Mouse (Mus musculus) midbrain, embryonic 13.5 days (tissue): ENCODE measurements around the gene Fryl. TPM values are rescaled to one million over a fixed set of nuclear protein-coding genes. Genes with fewer than 3 reads are reported as not detected.

Source experiments
- ATAC-seq: fragments of 200-750 bp; cut with Nextera tagmentation; 2 replicates; pipeline ENCODE4 v1.8.0; 2017; ENCODE audit warnings: mild to moderate bottlenecking, moderate TSS enrichment, moderate library complexity
- H3K27ac ChIP-seq: fragments of 300-500 bp; sonication (generic); 2 replicates; pipeline ENCODE4 v1.5.1; 2015; ENCODE audit warnings: inconsistent platforms, mild to moderate bottlenecking, moderate library complexity
- H3K27me3 ChIP-seq: fragments of 300-500 bp; sonication (generic); 2 replicates; pipeline ENCODE4 v1.6.1; 2015; ENCODE audit warnings: mild to moderate bottlenecking, inconsistent platforms
- H3K36me3 ChIP-seq: fragments of 300-500 bp; sonication (generic); 2 replicates; pipeline ENCODE4 v1.6.1; 2015; ENCODE audit warnings: mild to moderate bottlenecking, inconsistent platforms
- H3K4me1 ChIP-seq: fragments of 300-500 bp; sonication (generic); replicated peaks from 2 replicates; pipeline ENCODE4 v1.6.1; 2015; ENCODE audit warnings: inconsistent platforms
- H3K4me2 ChIP-seq: fragments of 300-500 bp; sonication (generic); replicated peaks from 2 replicates; pipeline ENCODE4 v1.6.1; 2015; ENCODE audit warnings: moderate library complexity, mild to moderate bottlenecking, inconsistent platforms
- H3K4me3 ChIP-seq: fragments of 300-500 bp; sonication (generic); replicated peaks from 2 replicates; pipeline ENCODE4 v1.5.1; 2015; ENCODE audit warnings: mild to moderate bottlenecking, inconsistent platforms
- H3K9ac ChIP-seq: fragments of 300-500 bp; sonication (generic); replicated peaks from 2 replicates; pipeline ENCODE4 v1.6.1; 2015; ENCODE audit warnings: mild to moderate bottlenecking, inconsistent platforms
- H3K9me3 ChIP-seq: fragments of 300-500 bp; sonication (generic); 2 replicates; pipeline ENCODE4 v1.6.1; 2016; ENCODE audit warnings: mild to moderate bottlenecking, inconsistent platforms
- WGBS: fragments of 180-500 bp; shearing (Covaris S2); methylation state at CpG from one replicate; pipeline ENCODE4 v1.1.7; 2015; 5-methylcytosine and 5-hydroxymethylcytosine counted together
- polyA plus RNA-seq: library from polyadenylated mRNA; unstranded; fragments of >200 nt; fragmentation: Nextera tagmentation; extraction: Ambion mirVana; gene quantifications from 2 replicates; pipeline ENCODE4 v1.2.1, GENCODE M21; 2015

Fryl gene
- polyA plus RNA-seq, 1 experiment from 2014 or later, result 51.2 TPM

GRCm38 (mm10) chr5:73112331-73112730 lies 144.1 kb downstream of the Fryl start:
- Histone ChIP-seq H3K27ac (no peak overlapping the region), H3K4me2 (no peak overlapping the region), H3K4me3 (no peak overlapping the region), H3K27me3 (no peaks in the 10 kb centered on the region), H3K4me1 (no peaks in the 10 kb centered on the region), H3K9me3 (no peaks in the 10 kb centered on the region), H3K36me3 (peaks cover 43% of the 10 kb centered on the region), H3K9ac (no peak overlapping the region)
- no peak for ATAC-seq
- 83% methylated on average over 13 of the region's 13 CpGs for WGBS

- Histone ChIP-seq H3K27ac (no peak overlapping the region), H3K9ac (no peak overlapping the region), H3K9me3 (no peaks in the 10 kb centered on the region), H3K4me1 (peaks cover 5% of the 10 kb centered on the region; the same call in 1 of the 2 replicates), H3K4me3 (no peak overlapping the region), H3K27me3 (no peaks in the 10 kb centered on the region), H3K36me3 (peaks cover 73% of the 10 kb centered on the region), H3K4me2 (no peak overlapping the region)
- ATAC-seq, result peak; percentile 48; the same call in 1 of the 2 replicates
- WGBS, result 96% methylated on average over 7 of the region's 7 CpGs
These were observed 152.8 kb downstream of the Fryl start for GRCm38 (mm10) chr5:73103657-73104056.

GRCm38 (mm10) chr5:73102342-73102989 lies 154.0 kb downstream of the Fryl start:
- H3K36me3 ChIP-seq, result peaks cover 75% of the 10 kb centered on the region

DNA sequence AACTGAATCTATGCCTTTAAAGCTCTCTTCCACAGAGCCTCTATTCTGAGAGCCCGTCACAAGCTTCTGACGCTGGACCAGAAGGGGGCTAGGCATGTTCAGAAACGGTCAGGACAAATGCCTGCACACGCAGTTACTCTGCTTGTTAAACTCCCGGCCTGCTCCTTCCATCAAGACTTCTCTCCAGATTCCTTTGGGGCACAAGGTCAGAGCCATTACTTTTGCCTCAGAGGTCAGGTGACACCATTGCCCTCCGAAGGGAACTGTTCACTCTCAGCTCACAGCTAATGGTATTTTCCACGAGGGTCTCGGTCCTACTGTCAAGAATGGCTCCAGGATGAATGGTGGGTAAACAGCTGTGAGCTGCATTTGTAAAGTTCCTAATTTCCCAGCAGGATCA lies 164.2 kb downstream of the Fryl start:
- Histone ChIP-seq H3K9ac (no peak overlapping the region), H3K4me2 (no peak overlapping the region), H3K27ac (no peak overlapping the region), H3K27me3 (no peaks in the 10 kb centered on the region), H3K4me3 (no peak overlapping the region), H3K4me1 (no peaks in the 10 kb centered on the region), H3K9me3 (no peaks in the 10 kb centered on the region), H3K36me3 (peaks cover 85% of the 10 kb centered on the region)
- no peak for ATAC-seq
- 83% methylated on average over 8 of the region's 8 CpGs for WGBS

More at GRCm38 (mm10) chr5:73102342-73102989, 154.0 kb downstream of the Fryl start:
- no peak overlapping the region for H3K9ac ChIP-seq
- H3K4me2 ChIP-seq, result no peak overlapping the region
- H3K4me3 ChIP-seq, result no peak overlapping the region
- peak overlapping the region; percentile 27; the same call in 1 of the 2 replicates for H3K27ac ChIP-seq
- no peaks in the 10 kb centered on the region for H3K9me3 ChIP-seq
- WGBS, result 67% methylated on average over 10 of the region's 10 CpGs
- no peak for ATAC-seq
- no peaks in the 10 kb centered on the region for H3K27me3 ChIP-seq
- peaks cover 5% of the 10 kb centered on the region; the same call in 1 of the 2 replicates for H3K4me1 ChIP-seq

DNA sequence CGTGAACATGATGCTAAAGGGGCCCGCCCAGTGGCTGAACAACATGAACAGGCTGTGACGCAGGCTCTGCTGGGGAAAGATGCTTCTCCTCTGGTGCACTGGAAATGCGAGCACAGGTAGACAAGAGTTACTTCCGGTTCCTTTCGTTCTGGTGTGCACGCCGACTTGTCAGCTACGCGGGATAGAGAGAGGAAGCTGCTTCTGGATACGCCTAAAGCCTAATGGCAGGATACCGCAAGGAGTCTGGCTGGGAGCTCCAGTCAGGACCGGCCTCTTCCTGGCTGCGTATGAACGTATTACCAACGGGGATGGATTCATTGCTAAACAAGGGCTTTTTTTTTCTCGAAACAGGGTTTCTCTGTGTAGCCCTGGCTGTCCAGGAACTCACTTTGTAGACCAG lies 167.3 kb downstream of the Fryl start:
- 94% methylated on average over 17 of the region's 17 CpGs for WGBS
- Histone ChIP-seq H3K4me1 (no peaks in the 10 kb centered on the region), H3K9me3 (no peaks in the 10 kb centered on the region), H3K27ac (no peak overlapping the region), H3K36me3 (peaks cover 79% of the 10 kb centered on the region), H3K4me2 (no peak overlapping the region), H3K4me3 (no peak overlapping the region), H3K27me3 (no peaks in the 10 kb centered on the region), H3K9ac (no peak overlapping the region)
- ATAC-seq, result no peak

GRCm38 (mm10) chr5:73081496-73081895 lies 174.9 kb downstream of the Fryl start:
- Histone ChIP-seq H3K36me3 (peaks cover 74% of the 10 kb centered on the region), H3K4me1 (no peaks in the 10 kb centered on the region), H3K4me3 (no peak overlapping the region), H3K9ac (no peak overlapping the region), H3K9me3 (no peaks in the 10 kb centered on the region), H3K27ac (no peak overlapping the region), H3K4me2 (no peak overlapping the region), H3K27me3 (no peaks in the 10 kb centered on the region)
- ATAC-seq, result no peak
- 94% methylated on average over 5 of the region's 5 CpGs for WGBS

DNA sequence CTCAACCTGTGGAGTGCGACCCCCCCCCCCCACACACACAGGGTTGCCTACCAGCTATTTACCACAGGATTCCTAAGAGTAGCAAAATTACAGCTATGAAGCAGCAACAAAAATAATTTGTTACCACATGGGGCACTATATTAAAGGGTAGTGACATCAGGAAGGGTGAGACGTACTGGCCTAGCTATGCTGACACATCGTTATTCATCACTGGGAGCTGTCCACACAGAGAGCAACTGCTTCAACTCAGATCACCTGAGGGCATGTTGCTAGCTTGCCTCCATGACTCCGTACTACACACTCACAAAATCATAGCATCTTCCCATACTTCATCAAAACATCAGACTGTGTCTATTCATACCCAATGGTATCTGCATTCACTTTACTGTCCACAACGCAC lies 176.6 kb downstream of the Fryl start:
- 92% methylated on average over 5 of the region's 5 CpGs for WGBS
- Histone ChIP-seq H3K4me2 (no peak overlapping the region), H3K4me3 (no peak overlapping the region), H3K4me1 (no peaks in the 10 kb centered on the region), H3K9ac (no peak overlapping the region), H3K27ac (no peak overlapping the region), H3K36me3 (peaks cover 78% of the 10 kb centered on the region), H3K9me3 (no peaks in the 10 kb centered on the region), H3K27me3 (no peaks in the 10 kb centered on the region)
- no peak for ATAC-seq

GRCm38 (mm10) chr5:73071319-73071718 lies 185.1 kb downstream of the Fryl start:
- Histone ChIP-seq H3K4me3 (no peak overlapping the region), H3K27me3 (no peaks in the 10 kb centered on the region), H3K27ac (no peak overlapping the region), H3K9me3 (no peaks in the 10 kb centered on the region), H3K4me2 (no peak overlapping the region), H3K9ac (no peak overlapping the region), H3K4me1 (no peaks in the 10 kb centered on the region), H3K36me3 (peaks cover 84% of the 10 kb centered on the region)
- 40% methylated on average over 15 of the region's 15 CpGs for WGBS
- ATAC-seq, result peak; percentile 77

DNA sequence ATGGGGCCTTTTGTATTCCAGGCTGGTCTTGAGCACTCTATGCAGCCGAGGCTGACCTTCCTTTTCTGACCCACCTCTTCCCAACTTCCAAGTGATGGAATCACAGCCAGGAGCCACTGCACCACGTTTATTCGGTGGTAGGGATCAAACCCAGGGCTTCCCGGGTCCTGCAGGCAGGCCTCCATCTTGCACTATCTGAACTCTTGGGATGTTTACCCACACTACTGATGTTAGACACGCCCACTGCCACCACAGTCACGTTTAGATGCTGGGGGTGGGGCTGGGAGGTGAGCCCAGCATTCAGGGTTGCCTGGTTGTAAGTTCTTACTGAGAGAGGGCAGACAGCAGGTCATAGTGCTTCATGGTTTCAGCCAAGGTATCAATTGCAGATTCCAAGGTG lies 189.5 kb downstream of the Fryl start:
- H3K9ac ChIP-seq, result no peak overlapping the region
- no peak for ATAC-seq
- H3K4me3 ChIP-seq, result no peak overlapping the region
- H3K4me1 ChIP-seq, result no peaks in the 10 kb centered on the region
- H3K27ac ChIP-seq, result no peak overlapping the region
- 55% methylated on average over 6 of the region's 6 CpGs for WGBS
- H3K27me3 ChIP-seq, result no peaks in the 10 kb centered on the region
- peaks cover 74% of the 10 kb centered on the region for H3K36me3 ChIP-seq
- no peaks in the 10 kb centered on the region for H3K9me3 ChIP-seq
- no peak overlapping the region for H3K4me2 ChIP-seq

GRCm38 (mm10) chr5:73063768-73064669 lies 192.4 kb downstream of the Fryl start:
- no peak for ATAC-seq
- H3K36me3 ChIP-seq, result peaks cover 56% of the 10 kb centered on the region
- peaks cover 5% of the 10 kb centered on the region; the same call in 1 of the 2 replicates for H3K4me1 ChIP-seq

GRCm38 (mm10) chr5:73061506-73062155 lies 194.8 kb downstream of the Fryl start:
- Histone ChIP-seq H3K4me1 (peaks cover 5% of the 10 kb centered on the region; the same call in 1 of the 2 replicates), H3K9ac (no peak overlapping the region), H3K36me3 (peaks cover 45% of the 10 kb centered on the region), H3K27ac (no peak overlapping the region), H3K4me3 (no peak overlapping the region), H3K27me3 (no peaks in the 10 kb centered on the region), H3K9me3 (no peaks in the 10 kb centered on the region), H3K4me2 (no peak overlapping the region)
- 0 out of 2 replicates have a peak, but pooled peaks have one; percentile 20 for ATAC-seq
- WGBS, result 61% methylated on average over 11 of the region's 11 CpGs

More at GRCm38 (mm10) chr5:73063768-73064669, 192.4 kb downstream of the Fryl start:
- H3K4me2 ChIP-seq, result no peak overlapping the region
- WGBS, result 80% methylated on average over 13 of the region's 13 CpGs
- no peak overlapping the region for H3K9ac ChIP-seq
- H3K27ac ChIP-seq, result no peak overlapping the region
- H3K4me3 ChIP-seq, result no peak overlapping the region
- H3K9me3 ChIP-seq, result no peaks in the 10 kb centered on the region
- no peaks in the 10 kb centered on the region for H3K27me3 ChIP-seq

GRCm38 (mm10) chr5:73056937-73057336 lies 199.5 kb downstream of the Fryl start:
- Histone ChIP-seq H3K27ac (no peak overlapping the region), H3K9me3 (no peaks in the 10 kb centered on the region), H3K36me3 (peaks cover 57% of the 10 kb centered on the region), H3K9ac (no peak overlapping the region), H3K4me3 (no peak overlapping the region), H3K4me2 (no peak overlapping the region), H3K27me3 (no peaks in the 10 kb centered on the region), H3K4me1 (peaks cover 5% of the 10 kb centered on the region; the same call in 1 of the 2 replicates)
- WGBS, result 92% methylated on average over 5 of the region's 5 CpGs
- no peak for ATAC-seq
